Mouse (Mus musculus): Measurements from ENCODE around the gene Rpl11. TPM values are rescaled to one million over a fixed set of nuclear protein-coding genes. Genes with fewer than 3 reads are reported as not detected.
"Not testable (repeated sequence)": the region's sequence is repeated elsewhere in the genome, so short reads cannot be mapped to it uniquely, and the experiment has no call there.

The Rpl11 gene
- total RNA-seq, 1 experiment from 2014 or later, result 605 TPM

DNA sequence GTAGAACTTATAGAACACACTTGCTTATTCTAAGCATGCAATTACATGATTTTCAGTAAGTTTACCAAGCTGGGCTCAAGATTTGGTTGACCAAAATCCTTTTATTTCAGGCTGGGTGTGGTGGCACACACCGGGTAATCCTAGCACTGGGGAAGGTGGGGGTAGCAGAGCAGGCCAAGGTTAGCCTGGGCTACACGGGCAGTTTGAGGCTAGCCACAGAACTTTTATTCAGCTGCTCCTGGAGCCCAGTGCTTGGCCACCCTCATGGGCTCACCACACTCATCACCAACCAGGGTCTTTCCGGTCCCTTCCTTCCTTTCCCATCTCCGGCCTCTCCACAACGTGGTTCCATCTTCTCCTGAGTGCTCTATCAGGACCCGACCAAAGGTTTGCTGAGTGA is 17.4 kb upstream of the Rpl11 start:
- no peak for DNase-seq

DNA sequence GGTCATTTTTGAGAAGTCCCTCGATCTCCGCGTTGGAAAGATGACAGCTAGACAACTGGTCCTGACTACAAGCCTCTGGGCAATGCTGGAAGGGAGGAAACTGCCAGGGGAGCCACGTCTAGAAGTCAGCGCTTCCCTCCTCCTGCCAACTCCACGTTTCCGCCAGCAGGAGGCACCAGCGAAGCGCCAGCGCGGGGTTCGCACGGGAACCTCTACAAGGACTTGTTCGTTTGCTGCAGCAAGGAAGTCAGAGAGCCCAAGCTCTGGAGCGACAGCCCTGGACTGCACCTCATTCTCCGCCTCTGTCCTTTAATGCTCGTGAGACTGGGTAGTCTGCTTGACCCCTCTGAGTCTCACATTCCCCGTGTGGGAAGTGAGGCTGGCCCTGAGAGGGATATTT is 16.7 kb upstream of the Rpl11 start:
- peak; percentile 86 for DNase-seq

DNA sequence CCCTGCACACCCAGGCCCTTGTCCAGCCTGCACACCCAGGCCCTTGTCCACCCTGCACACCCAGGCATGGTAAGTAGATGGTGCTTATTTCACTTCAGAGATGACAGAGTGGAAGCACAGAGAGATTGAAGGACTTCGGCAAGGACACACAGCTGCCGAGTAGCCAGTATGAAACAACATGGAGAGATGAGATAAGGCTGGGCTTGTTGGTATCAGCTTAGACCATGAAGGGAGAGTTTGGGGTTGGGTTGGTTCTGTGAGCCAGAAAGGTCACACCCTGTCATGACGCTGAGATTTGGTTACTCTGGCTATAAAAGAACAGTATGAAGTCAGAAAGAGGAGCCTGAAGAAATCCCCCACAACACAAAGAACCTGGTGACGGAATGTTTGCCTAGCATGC is 16.1 kb upstream of the Rpl11 start:
- DNase-seq, result no peak

GRCm38 (mm10) chr4:136063143-136063542 is 9.9 kb upstream of the Rpl11 start:
- no peak for DNase-seq

DNA sequence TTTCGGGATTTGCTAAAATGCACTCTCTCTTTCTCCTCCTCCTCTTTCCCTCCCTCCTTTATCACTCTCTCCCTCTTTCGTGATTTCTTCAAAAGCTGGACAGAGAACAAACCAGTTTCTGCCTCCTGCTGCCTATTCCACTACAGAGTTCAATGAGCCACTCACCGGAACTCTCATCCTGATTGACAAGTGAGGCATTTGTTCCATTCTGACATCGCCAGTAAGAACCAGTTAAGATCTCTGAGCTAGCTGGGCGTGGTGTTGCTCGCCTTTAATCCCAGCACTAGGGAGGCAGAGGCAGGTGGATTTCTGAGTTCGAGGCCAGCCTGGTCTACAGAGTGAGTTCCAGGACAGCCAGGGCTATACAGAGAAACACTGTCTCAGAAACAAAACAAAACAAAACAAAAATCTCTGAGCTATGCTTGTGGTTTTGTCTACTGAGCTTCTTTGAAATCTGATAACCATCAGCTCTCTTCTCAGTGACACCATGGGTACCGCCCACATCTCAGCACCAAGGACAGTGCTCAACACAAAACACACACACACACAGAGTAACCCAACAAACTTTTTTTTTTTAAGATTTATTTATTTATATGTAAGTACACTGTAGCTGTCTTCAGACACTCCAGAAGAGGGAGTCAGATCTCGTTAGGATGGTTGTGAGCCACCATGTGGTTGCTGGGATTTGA is 6.7 kb upstream of the Rpl11 start:
- DNase-seq, result not testable (repeated sequence)

GRCm38 (mm10) chr4:136057916-136058315 is 4.7 kb upstream of the Rpl11 start:
- no peak for DNase-seq

GRCm38 (mm10) chr4:136056030-136056429 is 2.8 kb upstream of the Rpl11 start:
- no peak for DNase-seq

DNA sequence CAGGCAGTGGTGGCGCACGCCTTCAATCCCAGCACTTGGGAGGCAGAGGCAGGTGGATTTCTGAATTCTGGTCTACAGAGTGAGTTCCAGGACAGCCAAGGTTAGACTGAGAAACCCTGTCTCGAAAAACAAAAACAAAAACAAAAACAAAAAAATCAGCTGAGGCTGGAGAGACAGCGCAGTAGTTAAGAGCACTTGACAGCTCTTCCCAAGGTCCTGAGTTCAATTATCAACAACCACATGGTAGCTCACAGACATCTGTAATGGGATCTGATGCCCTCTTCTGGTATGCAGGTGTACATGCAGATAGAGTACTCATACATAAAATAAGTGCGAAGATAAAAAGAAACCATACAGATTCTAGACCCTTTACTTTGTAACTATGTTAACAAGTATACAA is 615 bp upstream of the Rpl11 start:
- DNase-seq, result no peak

- no peak for DNase-seq
These were observed 538 bp downstream of the Rpl11 start for GRCm38 (mm10) chr4:136052534-136053246.

GRCm38 (mm10) chr4:136052060-136052459 is 1.2 kb downstream of the Rpl11 start:
- DNase-seq, result no peak

DNA sequence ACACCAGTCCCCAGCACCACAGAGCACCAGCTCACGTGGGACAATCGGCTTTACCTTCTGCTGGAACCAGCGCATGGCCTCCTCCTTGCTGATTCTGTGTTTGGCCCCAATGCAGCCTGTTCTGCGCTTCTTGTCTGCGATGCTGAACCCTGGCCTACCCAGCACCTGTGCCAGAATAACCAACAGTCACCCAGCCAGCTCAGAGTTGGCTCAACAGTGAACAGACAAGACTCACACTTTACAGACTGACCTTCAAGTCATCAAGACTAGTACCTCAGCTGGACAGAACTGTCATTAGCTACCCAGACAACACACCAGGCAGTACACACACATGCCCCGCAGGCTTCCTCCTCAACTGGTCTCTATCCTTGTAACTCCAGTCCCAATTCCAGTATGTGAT is 3.0 kb downstream of the Rpl11 start:
- no peak for DNase-seq

- no peak for DNase-seq
These were observed 4.8 kb downstream of the Rpl11 start for GRCm38 (mm10) chr4:136048291-136049032.

- DNase-seq, result no peak
These were observed 5.6 kb downstream of the Rpl11 start for GRCm38 (mm10) chr4:136047626-136048025.

- no peak for DNase-seq
These were observed 6.3 kb downstream of the Rpl11 start for GRCm38 (mm10) chr4:136046888-136047287.

DNA sequence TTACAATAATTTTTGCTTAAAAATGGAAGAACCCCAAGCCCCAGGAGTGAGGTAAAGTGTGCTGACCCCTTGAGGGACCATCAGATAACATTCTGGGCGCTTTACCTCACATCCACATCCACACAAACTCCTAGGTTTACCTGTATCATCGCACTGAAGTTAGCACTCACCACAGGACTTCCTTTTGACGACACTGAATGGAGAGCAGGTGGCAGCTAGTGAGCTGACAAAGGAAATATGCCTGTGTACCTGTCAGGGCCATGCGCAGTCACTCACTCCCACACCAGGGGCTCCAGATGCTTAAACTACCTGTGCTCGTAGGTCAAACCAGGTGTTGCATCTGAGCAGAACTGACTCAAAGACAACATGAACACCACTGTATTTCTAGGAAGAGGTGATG is 8.1 kb downstream of the Rpl11 start:
- no peak for DNase-seq

- DNase-seq, result no peak
These were observed 9.3 kb downstream of the Rpl11 start for GRCm38 (mm10) chr4:136043784-136044400.

DNA sequence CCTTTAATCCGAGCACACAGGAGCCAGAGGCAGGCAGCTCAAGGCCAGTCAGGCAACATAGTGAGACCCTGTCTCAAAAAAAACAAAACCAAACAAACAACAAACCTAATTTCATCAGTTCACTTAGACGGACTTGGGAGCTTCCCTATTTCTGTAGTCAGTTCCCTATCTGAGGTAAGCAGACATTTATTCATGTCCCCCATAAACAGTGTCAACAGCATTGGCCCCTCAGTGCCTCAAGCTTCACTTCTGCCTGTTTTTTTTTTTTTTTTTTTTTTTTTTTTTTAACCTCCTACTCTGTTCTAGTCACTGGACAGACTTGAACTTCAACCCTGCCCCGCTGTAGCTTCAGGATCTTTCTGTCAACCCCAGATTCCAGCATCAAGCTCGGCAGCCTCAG is 18.1 kb downstream of the Rpl11 start:
- DNase-seq, result no peak

DNA sequence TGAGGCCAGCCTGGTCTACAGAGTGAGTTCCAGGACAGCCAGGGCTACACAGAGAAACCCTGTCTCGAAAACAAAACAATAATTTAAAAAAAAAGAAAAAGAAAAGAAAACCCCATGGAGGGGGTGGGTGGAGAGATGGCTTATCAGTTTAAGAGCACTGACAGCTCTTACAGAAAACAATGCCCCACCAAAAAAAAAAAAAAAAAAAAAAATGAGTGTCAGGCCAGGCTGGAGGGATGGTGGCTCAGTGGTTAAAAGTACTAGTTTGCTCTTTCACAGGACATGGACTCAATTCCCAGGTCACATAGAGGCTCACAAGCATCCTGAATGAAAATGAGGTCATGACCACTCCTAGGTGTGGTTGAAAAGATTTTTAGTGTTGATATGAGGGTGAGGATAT is 20.0 kb downstream of the Rpl11 start:
- no peak for DNase-seq

DNA sequence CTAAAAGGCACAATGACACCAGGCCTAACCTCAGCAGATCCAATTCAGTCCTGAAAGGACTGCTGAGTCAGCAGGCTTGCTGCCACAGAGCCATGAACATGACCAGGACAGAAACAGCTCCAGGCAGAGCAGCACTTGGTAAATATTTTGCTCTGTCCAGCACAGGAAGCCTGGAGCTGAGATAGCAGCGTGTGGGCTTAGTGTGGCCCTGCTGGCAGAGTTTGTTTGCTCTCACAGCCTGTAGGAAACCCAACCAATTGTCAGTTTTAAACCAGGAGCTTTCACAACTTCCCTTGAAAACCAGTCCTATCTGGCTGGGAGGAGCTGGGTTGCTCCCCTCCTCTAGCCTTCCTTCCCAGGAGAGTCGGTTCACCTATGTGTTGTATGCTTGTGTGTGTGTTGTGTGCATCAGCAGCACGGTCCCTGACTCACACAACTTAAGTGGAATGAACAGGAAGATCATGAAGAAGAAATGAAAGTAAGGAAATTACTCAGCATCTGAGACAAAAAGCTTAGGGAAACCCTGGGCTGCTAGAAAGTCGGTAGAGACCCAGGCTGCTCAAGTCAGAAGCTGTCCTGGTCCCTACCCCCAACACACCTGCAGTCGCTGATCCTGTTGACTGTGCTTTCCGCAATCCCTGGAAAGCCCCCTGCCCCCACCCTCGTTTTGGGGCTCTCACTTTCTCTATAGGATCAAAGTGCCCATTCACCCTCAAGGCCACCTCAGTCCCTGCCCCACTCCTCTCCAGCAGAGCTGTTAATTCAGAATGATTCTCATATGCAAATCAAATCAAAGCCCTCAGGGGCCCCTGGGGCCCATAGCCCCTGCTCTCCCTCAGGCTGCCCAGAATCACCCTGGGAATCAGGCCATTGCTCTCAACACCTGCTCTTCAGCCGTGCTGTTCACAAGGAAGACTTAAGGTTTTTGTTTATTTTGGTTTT is 22.0 kb downstream of the Rpl11 start:
- no peak for DNase-seq

GRCm38 (mm10) chr4:136028689-136029088 is 24.5 kb downstream of the Rpl11 start:
- no peak for DNase-seq

GRCm38 (mm10) chr4:136028132-136028564 is 25.1 kb downstream of the Rpl11 start:
- DNase-seq, result no peak

Measured in adrenal gland, postnatal 25 days (tissue).